Mouse (Mus musculus) erythroid progenitor cell, adult 5-6 weeks (primary cell): Measurements from ENCODE around the gene Klhl35. TPM values are rescaled to one million over a fixed set of nuclear protein-coding genes. Genes with fewer than 3 reads are reported as not detected.
A peak's percentile ranks its signal among the peaks of the same experiment; 100 is the strongest.
"Not testable (repeated sequence)": the region's sequence is repeated elsewhere in the genome, so short reads cannot be mapped to it uniquely, and the experiment has no call there.

Experiments
- ATAC-seq: replicated peaks from 2 replicates; pipeline ENCODE4 v1.8.0; 2016; ENCODE audit warnings: moderate number of reproducible peaks, mild to moderate bottlenecking, moderate TSS enrichment, inconsistent platforms; ENCODE audit not compliant: poor library complexity, low FRiP score, severe bottlenecking
- total RNA-seq, 2 experiments: library from RNA; stranded (forward) in 1 of 2; stranded (reverse) in 1 of 2; fragments of 150-400 nt in 1 of 2; fragments of 186-747, 209-891 nt in 1 of 2; gene quantifications; 2 replicates each; pipeline versions ENCODE4 v1.2.3 to v1.2.4; 2015 to 2017; ENCODE audit warnings: low replicate concordance in 2 of 2

Gene Klhl35
- total RNA-seq, 2 experiments from 2014 or later: not detected

- ATAC-seq: peak; percentile 4; the same call in 1 of the 2 replicates
Observed at GRCm38 (mm10) chr7:99483924-99484319, 18.1 kb downstream of the Klhl35 start.

GRCm38 (mm10) chr7:99484679-99485078 is 18.9 kb downstream of the Klhl35 start:
- ATAC-seq: no peak

- ATAC-seq: no peak
Observed at GRCm38 (mm10) chr7:99489708-99490107, 23.9 kb downstream of the Klhl35 start.

GRCm38 (mm10) chr7:99499128-99499527 is 33.3 kb downstream of the Klhl35 start:
- no peak for ATAC-seq

GRCm38 (mm10) chr7:99500201-99500600 is 34.4 kb downstream of the Klhl35 start:
- ATAC-seq: peak; percentile 86

- ATAC-seq: peak; percentile 80
Observed at GRCm38 (mm10) chr7:99500655-99501054, 34.9 kb downstream of the Klhl35 start.

GRCm38 (mm10) chr7:99501148-99501547 is 35.3 kb downstream of the Klhl35 start:
- ATAC-seq: peak; percentile 84

GRCm38 (mm10) chr7:99504556-99504955 is 38.8 kb downstream of the Klhl35 start:
- ATAC-seq: no peak

GRCm38 (mm10) chr7:99508187-99508586 is 42.4 kb downstream of the Klhl35 start:
- not testable (repeated sequence) for ATAC-seq

GRCm38 (mm10) chr7:99510087-99510501 is 44.3 kb downstream of the Klhl35 start:
- no peak for ATAC-seq

- ATAC-seq: no peak; the same call in 1 of the 2 replicates
Observed at GRCm38 (mm10) chr7:99516092-99516813, 50.4 kb downstream of the Klhl35 start.

- ATAC-seq: peak; percentile 91
Observed at GRCm38 (mm10) chr7:99516814-99517157, 51.0 kb downstream of the Klhl35 start.

GRCm38 (mm10) chr7:99518954-99519644 is 53.3 kb downstream of the Klhl35 start:
- ATAC-seq: no peak

- ATAC-seq: no peak
Observed at GRCm38 (mm10) chr7:99523121-99523520, 57.3 kb downstream of the Klhl35 start.

Other genes starting within 250 kb of the Klhl35 start
- gene Mogat2, start 227.4 kb upstream of the Klhl35 start, total RNA-seq (2015; ENCODE audit: low replicate concordance): 8.6 and 18.4 TPM in 2 replicates
- gene Mogat2, start 227.4 kb upstream of the Klhl35 start, total RNA-seq (2017; ENCODE audit: low replicate concordance): 2.3 TPM in 1 of 2 replicates, not detected in the other
- gene Map6, start 198.6 kb upstream of the Klhl35 start, total RNA-seq (2015; ENCODE audit: low replicate concordance): not detected in 2 replicates
- gene Map6, start 198.6 kb upstream of the Klhl35 start, total RNA-seq (2017; ENCODE audit: low replicate concordance): not detected in 2 replicates
- gene Serpinh1, start 112.8 kb upstream of the Klhl35 start, total RNA-seq (2015; ENCODE audit: low replicate concordance): 1.1 TPM in 1 of 2 replicates, not detected in the other
- gene Serpinh1, start 112.8 kb upstream of the Klhl35 start, total RNA-seq (2017; ENCODE audit: low replicate concordance): 1.4 and 1.5 TPM in 2 replicates
- gene Gdpd5, start 84.6 kb upstream of the Klhl35 start, total RNA-seq (2015; ENCODE audit: low replicate concordance): not detected in 2 replicates
- not detected in 2 replicates for gene Gdpd5, start 84.6 kb upstream of the Klhl35 start, total RNA-seq (2017; ENCODE audit: low replicate concordance)
- gene Rps3, start 17.7 kb downstream of the Klhl35 start, total RNA-seq (2015; ENCODE audit: low replicate concordance): 386 and 406 TPM in 2 replicates
- 293 and 564 TPM in 2 replicates for gene Rps3, start 17.7 kb downstream of the Klhl35 start, total RNA-seq (2017; ENCODE audit: low replicate concordance)
- 184 TPM in 2 replicates for gene Arrb1, start 69.5 kb downstream of the Klhl35 start, total RNA-seq (2015; ENCODE audit: low replicate concordance)
- 538 and 553 TPM in 2 replicates for gene Arrb1, start 69.5 kb downstream of the Klhl35 start, total RNA-seq (2017; ENCODE audit: low replicate concordance)
- gene Tpbgl, start 161.1 kb downstream of the Klhl35 start, total RNA-seq (2015; ENCODE audit: low replicate concordance): 0.42 and 1.1 TPM in 2 replicates
- gene Tpbgl, start 161.1 kb downstream of the Klhl35 start, total RNA-seq (2017; ENCODE audit: low replicate concordance): 0.39 and 0.83 TPM in 2 replicates
- 4.7 and 8.0 TPM in 2 replicates for gene Slco2b1, start 245.3 kb downstream of the Klhl35 start, total RNA-seq (2015; ENCODE audit: low replicate concordance)
- gene Slco2b1, start 245.3 kb downstream of the Klhl35 start, total RNA-seq (2017; ENCODE audit: low replicate concordance): 4.3 and 5.4 TPM in 2 replicates